Mouse (Mus musculus): ENCODE measurements around the gene Alpl.

DNA sequence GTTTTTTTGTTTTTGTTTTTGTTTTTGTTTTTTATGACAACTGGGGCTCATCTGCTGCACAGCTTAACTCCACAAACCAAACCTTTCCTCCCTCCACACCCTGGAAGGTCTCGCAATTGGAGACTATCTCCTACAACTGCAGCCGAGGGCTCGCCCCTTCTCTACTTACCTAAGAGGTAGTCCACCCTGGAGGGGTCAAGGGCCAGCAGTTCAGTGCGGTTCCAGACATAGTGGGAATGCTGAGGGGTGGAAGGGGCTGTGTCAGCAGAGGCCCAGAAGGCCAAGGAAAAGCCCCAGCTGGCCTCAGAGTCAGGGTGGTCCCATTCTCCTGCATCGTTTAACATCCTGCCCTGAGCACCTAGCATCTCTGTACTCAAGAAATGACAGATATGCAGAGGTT, 48.6 kb downstream of the Alpl start:
- TF ChIP-seq TCF12 (IDR thresholded peaks at IDR 0.05; ENCODE audit: low read depth, low read length) (no peak), MAX (IDR thresholded peaks at IDR 0.05; ENCODE audit: low read length) (no peak), HCFC1 (IDR thresholded peaks at IDR 0.05; ENCODE audit: low read depth, low read length) (no peak), EP300 (IDR thresholded peaks at IDR 0.05; ENCODE audit: low read length) (no peak), CHD2 (IDR thresholded peaks at IDR 0.05; ENCODE audit: low read length) (no peak), USF2 (conservative IDR thresholded peaks at IDR 0.05; ENCODE audit: low read depth, low read length) (no peak), CTCF (conservative IDR thresholded peaks at IDR 0.05 in 1 of 2, IDR thresholded peaks at IDR 0.05 in 1 of 2; ENCODE audit: low read depth in 2 of 2, low read length in 2 of 2) (no peak), UBTF (IDR thresholded peaks at IDR 0.05; ENCODE audit: low read depth, low read length) (no peak), MEF2A (IDR thresholded peaks at IDR 0.05; ENCODE audit: borderline replicate concordance, low read depth, low read length) (no peak), ZC3H11A (IDR thresholded peaks at IDR 0.05; ENCODE audit: low read depth, low read length) (no peak), NELFE (IDR thresholded peaks at IDR 0.05; ENCODE audit: low read depth, low read length) (no peak)

Data from CH12.LX (cell line).